Mouse (Mus musculus): ENCODE data around the gene Zfp296. TPM values are rescaled to one million over a fixed set of nuclear protein-coding genes. Genes with fewer than 3 reads are reported as not detected.

Gene Zfp296
- total and polyA plus RNA-seq, 2 experiments from 2014 or later = 0.16 to 1.2 TPM

GRCm38 (mm10) chr7:19569647-19570046, 7.4 kb upstream of the Zfp296 start:
- Histone ChIP-seq H3K9me3 (ENCODE audit: low read length) (no peaks in the 10 kb centered on the region), H3K4me2 (ENCODE audit: low read depth) (no peak overlapping the region), H3K4me1 (ENCODE audit: insufficient read depth) (no peaks in the 10 kb centered on the region), H3K27me3 (ENCODE audit: insufficient read depth, low read length) (no peaks in the 10 kb centered on the region), H3K27ac (ENCODE audit: low read depth, low read length) (no peak overlapping the region), H3K36me3 (ENCODE audit: insufficient read depth) (peaks cover 27% of the 10 kb centered on the region), H3K4me3 (ENCODE audit: low read depth, low read length) (no peak overlapping the region), H3K9ac (no peak overlapping the region)
- TF ChIP-seq CTCF (IDR thresholded peaks at IDR 0.05; ENCODE audit: low read depth) = no peak
- 83% methylated on average over 3 of the region's 3 CpGs for WGBS
- DNase-seq (no peak), ATAC-seq (no peak)

GRCm38 (mm10) chr7:19572926-19573775, 3.9 kb upstream of the Zfp296 start:
- Histone ChIP-seq H3K36me3 (ENCODE audit: insufficient read depth) (peaks cover 15% of the 10 kb centered on the region), H3K9ac (peak overlapping the region; percentile 68), H3K4me3 (ENCODE audit: low read depth, low read length) (peak overlapping the region; percentile 74), H3K4me2 (ENCODE audit: low read depth) (peak overlapping the region; percentile 83), H3K27me3 (ENCODE audit: insufficient read depth, low read length) (peaks cover 14% of the 10 kb centered on the region), H3K27ac (ENCODE audit: low read depth, low read length) (peak overlapping the region; percentile 66), H3K9me3 (ENCODE audit: low read length) (no peaks in the 10 kb centered on the region), H3K4me1 (ENCODE audit: insufficient read depth) (peaks cover 3% of the 10 kb centered on the region; the same call in 1 of the 2 replicates)
- ATAC-seq = peak; percentile 93
- 2% methylated on average over 51 of the region's 53 CpGs for WGBS
- TF ChIP-seq CTCF (IDR thresholded peaks at IDR 0.05; ENCODE audit: low read depth) = peak; percentile 26; the same call in 1 of the 2 replicates
- DNase-seq = peak; percentile 84

GRCm38 (mm10) chr7:19573776-19574140, 3.3 kb upstream of the Zfp296 start:
- Histone ChIP-seq H3K4me3 (ENCODE audit: low read depth, low read length) (peak overlapping the region; percentile 74), H3K27me3 (ENCODE audit: insufficient read depth, low read length) (peaks cover 17% of the 10 kb centered on the region), H3K4me2 (ENCODE audit: low read depth) (peak overlapping the region; percentile 83), H3K9ac (peak overlapping the region; percentile 68), H3K36me3 (ENCODE audit: insufficient read depth) (peaks cover 12% of the 10 kb centered on the region), H3K4me1 (ENCODE audit: insufficient read depth) (peaks cover 3% of the 10 kb centered on the region; the same call in 1 of the 2 replicates), H3K9me3 (ENCODE audit: low read length) (no peaks in the 10 kb centered on the region), H3K27ac (ENCODE audit: low read depth, low read length) (peak overlapping the region; percentile 66; the same call in 1 of the 2 replicates)
- WGBS = 20% methylated on average over 16 of the region's 16 CpGs
- DNase-seq (no peak), ATAC-seq (no peak)
- TF ChIP-seq CTCF (IDR thresholded peaks at IDR 0.05; ENCODE audit: low read depth) = no peak

DNA sequence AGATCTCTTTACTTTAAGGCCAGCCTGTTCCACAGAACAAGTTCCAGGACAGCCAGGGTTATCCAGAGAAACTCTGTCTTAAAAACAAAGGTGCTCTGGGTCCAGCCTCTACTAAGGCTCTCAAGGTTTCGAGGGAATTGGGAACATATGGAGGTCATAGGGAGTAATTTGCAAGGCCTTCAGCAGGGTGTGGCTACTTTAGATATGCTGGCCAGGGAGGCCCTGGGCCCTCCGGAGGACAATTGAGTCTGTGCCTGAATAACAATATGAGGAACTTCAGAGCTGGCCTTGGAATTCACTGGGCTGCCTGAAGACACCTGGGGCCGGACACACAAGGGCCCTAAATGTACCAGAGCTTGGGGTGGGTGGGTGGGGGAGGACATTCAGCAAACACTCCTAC, 1.5 kb upstream of the Zfp296 start:
- peaks cover 17% of the 10 kb centered on the region for H3K27me3 ChIP-seq (ENCODE audit: insufficient read depth, low read length)
- H3K9me3 ChIP-seq (ENCODE audit: low read length) = no peaks in the 10 kb centered on the region

DNA sequence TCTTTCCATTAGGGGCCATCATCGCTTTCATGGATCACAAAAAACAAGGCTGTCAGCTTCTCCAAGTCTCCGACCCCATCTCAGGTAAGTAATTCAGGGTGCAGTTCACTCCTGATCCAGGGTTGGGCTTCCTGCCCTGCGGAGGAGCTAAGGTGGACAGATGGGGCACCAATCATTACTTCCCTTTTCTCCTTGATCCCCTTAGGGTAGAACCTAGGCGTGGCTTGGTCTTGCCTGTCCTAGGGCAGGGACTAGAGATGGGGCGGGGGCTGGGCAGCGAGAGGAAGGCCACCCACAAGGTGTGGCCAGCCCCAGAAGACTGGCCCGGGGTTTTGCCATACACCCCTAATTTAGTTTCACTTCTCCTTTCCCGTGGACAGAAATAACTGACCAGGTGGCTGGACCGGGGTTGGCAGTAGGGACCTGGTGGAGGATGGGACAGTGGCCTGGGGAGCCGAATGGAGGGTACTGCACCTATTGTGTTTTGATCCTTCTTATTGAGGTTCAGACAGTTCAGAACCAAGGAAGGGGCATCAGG, 859 bp downstream of the Zfp296 start:
- H3K27me3 ChIP-seq (ENCODE audit: insufficient read depth, low read length) = peaks cover 17% of the 10 kb centered on the region
- H3K9ac ChIP-seq = no peak overlapping the region
- peaks cover 3% of the 10 kb centered on the region; the same call in 1 of the 2 replicates for H3K4me1 ChIP-seq (ENCODE audit: insufficient read depth)
- ATAC-seq (no peak), DNase-seq (no peak)
- H3K4me2 ChIP-seq (ENCODE audit: low read depth) = peak overlapping the region; percentile 50; the same call in 1 of the 2 replicates
- WGBS = 28% methylated on average over 9 of the region's 10 CpGs
- peak overlapping the region; percentile 31 for H3K4me3 ChIP-seq (ENCODE audit: low read depth, low read length)
- peaks cover 22% of the 10 kb centered on the region for H3K36me3 ChIP-seq (ENCODE audit: insufficient read depth)
- no peaks in the 10 kb centered on the region for H3K9me3 ChIP-seq (ENCODE audit: low read length)
- H3K27ac ChIP-seq (ENCODE audit: low read depth, low read length) = no peak overlapping the region
- no peak for TF ChIP-seq CTCF (IDR thresholded peaks at IDR 0.05; ENCODE audit: low read depth)

More for the DNA sequence above, 1.5 kb upstream of the Zfp296 start:
- peaks cover 3% of the 10 kb centered on the region; the same call in 1 of the 2 replicates for H3K4me1 ChIP-seq (ENCODE audit: insufficient read depth)
- DNase-seq (no peak), ATAC-seq (no peak)
- H3K4me2 ChIP-seq (ENCODE audit: low read depth) = no peak overlapping the region
- H3K9ac ChIP-seq = no peak overlapping the region
- no peak overlapping the region for H3K27ac ChIP-seq (ENCODE audit: low read depth, low read length)
- TF ChIP-seq CTCF (IDR thresholded peaks at IDR 0.05; ENCODE audit: low read depth) = no peak
- H3K4me3 ChIP-seq (ENCODE audit: low read depth, low read length) = no peak overlapping the region
- 0 out of 2 replicates have a peak, but pooled peaks cover 2% of the 10 kb centered on the region for H3K36me3 ChIP-seq (ENCODE audit: insufficient read depth)
- 65% methylated on average over 3 of the region's 3 CpGs for WGBS

DNA sequence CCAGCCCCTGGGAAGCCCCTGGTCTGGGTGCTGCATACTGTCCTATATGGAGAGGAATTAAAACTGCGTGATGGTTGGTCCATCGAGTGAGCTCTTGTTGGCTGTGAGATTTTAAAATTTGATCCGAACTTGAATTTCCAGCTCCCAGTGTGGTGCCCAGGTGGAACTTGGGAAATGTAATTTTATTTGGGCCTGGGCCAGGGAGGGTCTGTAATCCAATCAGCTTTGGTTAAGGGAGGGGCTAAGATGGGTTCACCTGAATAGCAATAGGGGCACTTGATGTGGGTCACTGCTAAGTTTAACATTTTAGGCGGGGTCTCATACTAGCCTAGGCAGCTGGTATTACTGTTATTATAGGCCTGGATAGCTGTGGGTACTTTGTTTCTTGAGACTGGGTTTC, 1.3 kb downstream of the Zfp296 start:
- ATAC-seq (no peak), DNase-seq (no peak)
- Histone ChIP-seq H3K9me3 (ENCODE audit: low read length) (no peaks in the 10 kb centered on the region), H3K4me3 (ENCODE audit: low read depth, low read length) (no peak overlapping the region), H3K9ac (no peak overlapping the region), H3K4me1 (ENCODE audit: insufficient read depth) (peaks cover 3% of the 10 kb centered on the region; the same call in 1 of the 2 replicates), H3K36me3 (ENCODE audit: insufficient read depth) (peaks cover 26% of the 10 kb centered on the region), H3K27ac (ENCODE audit: low read depth, low read length) (no peak overlapping the region), H3K4me2 (ENCODE audit: low read depth) (no peak overlapping the region), H3K27me3 (ENCODE audit: insufficient read depth, low read length) (peaks cover 17% of the 10 kb centered on the region)
- TF ChIP-seq CTCF (IDR thresholded peaks at IDR 0.05; ENCODE audit: low read depth) = no peak
- WGBS = 71% methylated on average over 4 of the region's 4 CpGs

DNA sequence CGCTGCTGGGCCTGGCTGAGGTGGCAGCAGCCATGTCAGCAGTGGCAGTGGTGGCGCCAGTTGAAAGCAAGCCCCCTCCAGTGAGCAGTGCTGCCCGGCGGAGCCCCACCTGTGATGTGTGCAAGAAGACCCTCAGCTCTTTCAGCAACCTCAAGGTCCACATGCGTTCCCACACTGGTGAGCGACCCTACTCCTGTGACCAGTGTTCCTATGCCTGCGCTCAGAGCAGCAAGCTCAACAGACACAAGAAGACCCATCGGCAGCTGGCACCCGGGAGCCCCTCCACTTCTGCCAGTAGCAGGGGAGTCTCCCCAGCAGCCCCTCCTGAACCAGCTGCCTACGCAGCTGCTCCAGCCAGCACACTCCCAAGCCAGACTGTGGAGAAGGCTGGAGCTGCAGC, 2.7 kb downstream of the Zfp296 start:
- no peaks in the 10 kb centered on the region for H3K9me3 ChIP-seq (ENCODE audit: low read length)
- H3K4me1 ChIP-seq (ENCODE audit: insufficient read depth) = peaks cover 3% of the 10 kb centered on the region; the same call in 1 of the 2 replicates
- H3K27me3 ChIP-seq (ENCODE audit: insufficient read depth, low read length) = peaks cover 17% of the 10 kb centered on the region
- no peak overlapping the region for H3K27ac ChIP-seq (ENCODE audit: low read depth, low read length)
- no peak overlapping the region for H3K4me2 ChIP-seq (ENCODE audit: low read depth)
- DNase-seq = no peak
- H3K36me3 ChIP-seq (ENCODE audit: insufficient read depth) = peaks cover 39% of the 10 kb centered on the region
- no peak overlapping the region for H3K4me3 ChIP-seq (ENCODE audit: low read depth, low read length)
- ATAC-seq = no peak
- no peak overlapping the region for H3K9ac ChIP-seq
- TF ChIP-seq CTCF (IDR thresholded peaks at IDR 0.05; ENCODE audit: low read depth) = no peak
- WGBS = 78% methylated on average over 10 of the region's 10 CpGs
